Mouse (Mus musculus) hematopoietic stem cell, adult 5-6 weeks (primary cell): ENCODE data around the gene Pigk. TPM values are rescaled to one million over a fixed set of nuclear protein-coding genes. Genes with fewer than 3 reads are reported as not detected.
"Not testable (repeated sequence)": the region's sequence is repeated elsewhere in the genome, so short reads cannot be mapped to it uniquely, and the experiment has no call there.

Experiments
- ATAC-seq, 2 experiments: fragments of 125-278 bp in 1 of 2; replicated peaks in 1 of 2; 2 replicates each; pipeline ENCODE4 v1.8.0; 2016 to 2017; ENCODE audit warnings: inconsistent platforms in 2 of 2, mild to moderate bottlenecking in 2 of 2, moderate number of reproducible peaks in 2 of 2, low read depth in 1 of 2, moderate TSS enrichment in 1 of 2; ENCODE audit not compliant: low FRiP score in 2 of 2, poor library complexity in 2 of 2, severe bottlenecking in 2 of 2, insufficient read depth in 1 of 2, low TSS enrichment in 1 of 2
- total RNA-seq: library from RNA; stranded (forward); fragments of 172-1452, 232-1000 nt; gene quantifications from 2 replicates; pipeline ENCODE4 v1.2.3, GENCODE M21; 2017

Gene Pigk
- 43.0 and 59.8 TPM in 2 replicates for total RNA-seq

DNA sequence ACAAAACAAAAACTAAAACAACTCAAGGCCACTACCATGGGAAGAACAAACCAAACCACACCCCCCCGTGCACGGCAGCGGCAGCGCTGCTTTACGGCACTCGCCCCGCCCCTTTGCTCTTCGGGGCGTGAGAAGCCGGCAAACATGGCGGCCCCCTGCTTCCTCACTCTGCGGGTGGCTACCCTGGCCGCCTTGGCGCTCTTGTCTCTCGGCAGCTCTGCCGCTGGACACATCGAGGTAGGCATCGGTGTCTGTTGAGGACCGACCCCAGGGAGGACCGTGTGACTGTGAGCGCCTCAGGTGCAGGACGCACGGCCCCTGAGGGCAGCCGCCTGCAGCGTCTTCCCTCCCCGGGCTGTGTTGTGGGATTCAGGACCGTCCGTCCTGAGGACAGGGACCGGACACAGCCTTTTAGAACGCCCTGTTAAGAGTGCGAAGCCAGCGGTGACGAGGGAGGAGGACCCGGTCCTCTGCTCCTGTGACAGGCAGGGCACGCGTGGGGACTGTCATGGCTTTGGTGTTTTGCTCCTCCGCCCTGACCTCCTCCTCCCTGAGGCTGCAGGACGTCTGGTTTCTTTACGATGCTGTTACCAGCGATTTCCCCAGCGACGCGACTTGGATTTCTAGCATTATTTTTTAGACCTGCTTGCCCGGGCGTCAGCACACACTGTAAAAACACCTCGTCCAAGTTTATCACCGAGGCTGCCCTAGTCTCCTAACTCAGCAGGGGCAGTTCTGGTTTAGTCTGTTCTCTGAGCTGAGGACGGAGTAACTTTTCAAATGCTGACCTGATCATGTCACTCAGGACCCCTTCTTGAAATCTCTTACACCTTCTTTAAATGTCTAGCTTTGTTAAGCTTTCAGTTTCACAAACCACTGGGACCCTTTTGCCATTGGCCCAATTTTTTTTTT is at the start of gene Pigk:
Pigk (plus strand) TSS at position 110 of the 912 bp plus-strand sequence.
- ATAC-seq, result peak; percentile 97 to 98

DNA sequence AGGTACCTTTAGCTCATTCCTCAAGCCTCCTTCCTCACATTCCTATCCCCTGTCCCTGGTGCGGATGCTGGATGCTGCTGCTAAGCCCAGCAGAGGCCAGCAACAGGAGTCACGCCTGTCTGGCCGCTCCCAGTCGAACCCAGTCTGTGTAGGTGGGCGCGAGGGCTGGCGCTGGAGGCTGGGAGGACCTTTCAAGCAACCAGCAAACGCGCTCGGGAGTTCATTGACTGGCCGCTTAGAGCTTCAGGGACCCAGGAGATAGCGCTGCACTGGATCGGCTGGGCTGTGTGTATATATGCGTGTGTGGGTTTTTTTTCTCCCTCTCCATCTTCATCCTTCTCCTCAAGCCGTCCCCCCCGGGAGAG is 46.9 kb upstream of the Pigk start:
- ATAC-seq, result no peak

DNA sequence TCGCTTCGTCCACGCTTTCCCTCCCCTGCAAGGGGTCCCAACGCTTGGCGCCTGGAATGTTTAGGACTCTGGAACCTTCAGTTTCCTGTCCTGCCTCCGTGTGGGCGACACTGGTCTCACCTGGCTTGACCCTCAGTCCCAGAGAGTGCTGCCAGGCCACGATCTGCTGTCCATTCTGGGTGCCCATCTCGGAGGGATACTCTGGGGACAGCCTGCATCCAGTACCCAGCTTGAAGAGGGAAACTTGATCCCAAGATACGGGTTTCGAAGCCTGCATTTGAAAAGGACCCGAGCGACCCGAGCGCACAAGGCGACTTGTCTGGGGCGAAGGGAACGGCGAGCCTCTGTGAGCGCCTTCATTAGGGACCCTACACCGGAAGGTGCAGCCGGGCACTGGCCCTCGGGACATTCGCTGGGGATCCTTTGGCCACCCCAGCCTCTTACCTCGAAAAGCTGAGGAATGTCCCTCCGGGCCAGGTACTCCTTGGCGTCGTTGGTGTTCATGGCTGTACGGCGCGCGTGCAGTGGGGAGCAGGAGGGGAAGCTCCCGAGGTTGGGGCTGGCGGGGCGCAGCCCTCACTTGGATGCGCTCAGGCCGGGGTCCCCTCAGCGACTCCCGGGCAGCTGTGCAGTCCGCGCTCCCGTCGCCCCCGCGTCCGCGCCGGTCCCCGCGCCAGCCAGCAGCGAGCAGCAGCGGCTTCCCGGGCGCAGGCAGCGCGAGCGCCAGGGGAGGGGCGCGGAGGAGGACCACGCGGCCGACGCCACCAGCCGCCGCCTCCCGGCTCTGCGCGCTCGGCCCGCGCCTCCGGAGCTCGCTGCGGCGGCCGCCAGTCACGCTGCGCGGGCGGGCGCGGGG is 46.3 kb upstream of the Pigk start:
- ATAC-seq, result peak in 1 of 2 experiments; percentile 21; a peak in 1 of 4 replicates

DNA sequence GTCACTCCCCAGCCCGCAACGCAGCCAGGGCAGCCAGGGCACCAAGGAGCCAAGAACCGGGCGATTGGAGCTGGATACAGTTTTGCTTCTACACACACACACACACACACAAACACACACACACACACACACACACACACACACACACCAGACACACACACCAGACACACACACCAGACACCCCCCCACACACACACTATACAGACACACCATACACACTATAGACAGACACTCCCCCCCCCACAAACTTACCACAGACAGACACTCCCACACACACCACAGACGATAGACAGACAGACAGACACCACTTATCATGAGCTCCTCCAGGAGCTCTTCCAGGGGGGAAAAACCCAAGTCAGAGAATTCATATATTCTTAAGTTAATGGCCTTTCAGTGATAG is 45.7 kb upstream of the Pigk start, which contains the start of gene Ak5:
Ak5 (minus strand) TSS at position 122 of the 400 bp plus-strand sequence.
- ATAC-seq, result no peak

DNA sequence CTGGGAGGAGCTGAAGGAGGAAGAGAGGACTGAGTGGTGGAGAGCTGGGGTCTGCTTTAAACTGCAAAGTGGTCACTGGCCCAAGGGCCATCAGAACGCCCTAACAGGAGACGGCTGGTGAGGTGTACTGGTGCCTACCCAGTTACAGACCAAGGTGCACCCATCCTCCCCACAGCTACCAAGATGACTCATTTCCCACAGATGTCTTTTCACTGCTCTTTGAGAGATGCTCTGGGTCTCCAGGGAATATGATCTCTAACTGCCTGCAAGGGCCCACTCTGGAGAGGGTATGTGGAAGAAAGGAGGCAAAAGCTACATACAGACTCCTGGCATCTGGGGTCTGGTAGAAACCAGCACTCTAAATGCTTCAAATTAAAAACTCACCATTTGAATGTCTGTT is 45.1 kb upstream of the Pigk start:
- no peak for ATAC-seq

DNA sequence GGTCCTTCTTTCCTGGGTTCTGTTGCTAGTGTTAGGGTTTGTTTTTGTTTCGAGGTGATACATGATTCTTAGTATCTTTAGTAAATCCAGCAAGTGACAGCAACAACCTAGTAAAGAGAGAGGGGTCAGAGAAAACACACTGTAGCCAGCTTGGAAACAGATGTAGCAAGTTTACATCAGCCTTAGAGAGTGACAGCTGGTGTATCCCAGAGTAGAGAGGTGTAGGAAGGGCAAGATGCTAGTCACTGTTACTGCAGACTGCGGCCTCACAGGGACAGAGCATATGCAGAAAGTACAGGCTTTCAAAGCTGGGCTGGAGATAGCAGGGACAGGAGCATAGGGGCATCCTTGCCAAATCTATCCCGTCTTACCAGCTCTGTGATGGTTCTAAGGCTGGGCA is 44.1 kb upstream of the Pigk start:
- ATAC-seq, result no peak

DNA sequence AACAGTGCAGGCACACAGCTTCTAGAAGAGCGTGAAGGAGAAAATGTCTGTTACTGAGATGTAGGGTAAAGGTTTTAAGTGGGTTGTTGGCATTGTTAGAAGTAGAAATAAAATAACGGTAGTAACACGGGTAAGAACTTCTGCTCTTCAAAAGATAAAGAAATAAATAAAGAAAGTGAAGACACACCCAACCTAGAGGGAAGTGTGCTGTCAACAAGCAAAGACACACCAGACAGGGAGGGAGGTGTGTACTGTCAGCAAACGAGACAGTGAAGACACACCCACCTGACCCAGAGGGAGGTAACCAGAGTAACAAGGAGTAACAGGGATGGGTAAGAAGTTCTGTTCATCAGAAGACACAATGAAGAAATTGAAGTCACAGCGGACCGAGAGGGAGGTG is 39.2 kb upstream of the Pigk start:
- no peak for ATAC-seq

DNA sequence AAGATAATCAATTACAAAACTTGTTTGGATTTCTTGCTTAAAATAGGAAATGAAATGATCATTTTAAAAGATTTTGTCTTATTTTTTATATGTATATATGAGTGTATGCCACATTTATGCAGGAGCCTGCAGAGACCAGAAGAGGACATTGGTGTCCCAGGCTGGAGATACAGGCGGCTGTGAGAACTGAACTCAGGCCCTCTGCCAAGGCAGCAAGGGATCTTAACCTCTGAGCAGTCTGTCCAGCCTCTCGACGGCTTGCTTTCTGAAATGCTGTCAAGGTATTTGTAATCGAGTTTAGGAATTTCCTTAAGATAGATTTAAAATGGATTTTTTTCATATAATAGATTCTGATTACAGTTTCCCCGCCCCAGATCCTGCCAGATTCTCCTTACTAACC is 25.4 kb upstream of the Pigk start:
- no peak for ATAC-seq

DNA sequence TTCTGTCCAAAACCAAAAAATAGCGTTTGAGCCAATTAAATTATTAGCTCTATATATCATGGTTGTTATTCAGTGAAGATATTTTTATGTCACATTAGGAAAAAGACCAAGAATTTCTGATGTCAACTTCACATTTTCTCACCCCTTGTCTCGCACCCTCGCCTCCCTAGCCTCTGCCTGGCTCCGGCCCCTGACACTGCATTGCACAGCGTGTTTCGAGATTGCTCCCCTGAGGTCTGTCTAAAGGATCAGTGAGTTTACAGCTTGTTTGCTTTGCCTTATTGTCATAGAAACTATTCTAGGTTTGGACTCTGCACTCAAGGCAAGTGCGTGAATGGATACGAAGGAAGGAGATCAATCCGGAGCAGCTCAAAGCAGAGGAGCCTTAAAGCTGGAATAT is 24.8 kb upstream of the Pigk start:
- no peak for ATAC-seq

DNA sequence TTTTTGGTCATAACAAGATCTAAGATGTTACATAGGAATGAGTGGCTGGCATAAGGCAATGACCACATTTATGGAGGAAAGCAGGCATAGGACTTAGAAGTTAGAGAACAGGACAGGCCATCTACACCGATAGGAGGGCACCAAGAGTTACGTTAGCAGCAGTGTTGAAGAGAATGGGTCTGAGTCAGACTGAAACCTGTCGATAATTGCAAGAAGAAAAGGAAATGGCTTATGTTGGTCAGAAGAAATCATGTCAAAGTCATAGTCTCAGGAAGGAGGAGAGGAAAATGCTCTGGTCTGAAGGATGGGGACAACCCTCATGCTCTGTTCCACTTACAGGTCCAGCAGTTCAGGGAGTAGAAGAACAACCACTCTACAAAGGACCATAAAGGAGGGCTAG is 18.9 kb upstream of the Pigk start:
- no peak for ATAC-seq

DNA sequence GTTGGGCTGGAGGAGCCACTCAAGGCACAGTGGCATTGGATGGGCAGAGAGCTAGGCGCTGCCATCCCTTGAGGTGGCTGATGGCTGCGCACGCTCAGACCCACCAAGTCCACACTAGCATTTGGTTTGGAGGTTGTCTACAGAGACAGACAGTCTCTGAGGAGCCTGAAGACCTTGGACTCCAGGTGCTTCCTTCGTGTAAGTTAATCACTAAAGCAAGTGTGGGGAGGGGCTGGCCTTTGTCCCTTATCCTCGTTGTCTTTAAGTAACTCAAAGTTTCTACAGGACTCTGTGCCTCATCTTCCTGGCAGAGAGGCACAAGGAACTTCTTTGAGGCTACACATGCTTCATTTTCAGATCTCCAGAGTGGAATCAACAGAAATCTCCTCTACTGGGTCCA is 15.9 kb upstream of the Pigk start:
- no peak for ATAC-seq

DNA sequence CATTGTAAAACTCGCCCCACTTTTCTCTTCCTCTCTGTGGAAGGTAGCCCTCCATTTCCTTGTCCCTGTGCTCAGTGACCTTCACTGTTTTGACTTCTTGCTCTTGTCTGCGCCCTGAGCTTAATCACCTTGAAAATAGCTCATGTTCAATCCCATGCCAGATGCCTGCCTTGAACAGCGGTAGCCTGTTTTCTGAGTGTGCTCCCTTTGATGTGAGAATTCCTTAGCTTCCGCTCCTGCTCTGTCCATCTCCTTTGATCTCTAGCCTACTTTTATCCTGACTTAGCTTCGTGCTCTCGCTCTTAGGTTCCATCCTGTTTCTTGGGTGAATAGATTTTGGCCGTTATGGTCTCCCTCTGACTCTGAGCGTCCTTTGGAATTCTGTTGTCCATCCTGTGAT is 14.6 kb upstream of the Pigk start:
- no peak for ATAC-seq

DNA sequence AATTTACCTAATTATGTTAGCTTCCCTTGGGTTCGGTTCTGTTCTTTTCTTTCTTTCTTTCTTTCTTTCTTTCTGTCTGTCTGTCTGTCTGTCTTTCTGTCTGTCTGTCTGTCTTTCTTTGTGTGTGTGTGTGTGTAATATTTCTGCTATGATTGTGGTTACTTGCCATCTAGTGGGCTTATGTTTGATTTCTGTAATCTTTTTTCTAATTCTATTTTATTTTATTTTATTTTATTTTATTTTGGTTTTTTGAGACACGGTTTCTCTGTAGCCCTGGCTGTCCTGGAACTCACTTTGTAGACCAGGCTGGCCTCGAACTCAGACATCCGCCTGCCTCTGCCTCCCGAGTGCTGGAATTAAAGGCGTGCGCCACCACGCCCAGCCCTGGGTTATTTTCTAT is 12.4 kb upstream of the Pigk start:
- ATAC-seq, result not testable (repeated sequence)

DNA sequence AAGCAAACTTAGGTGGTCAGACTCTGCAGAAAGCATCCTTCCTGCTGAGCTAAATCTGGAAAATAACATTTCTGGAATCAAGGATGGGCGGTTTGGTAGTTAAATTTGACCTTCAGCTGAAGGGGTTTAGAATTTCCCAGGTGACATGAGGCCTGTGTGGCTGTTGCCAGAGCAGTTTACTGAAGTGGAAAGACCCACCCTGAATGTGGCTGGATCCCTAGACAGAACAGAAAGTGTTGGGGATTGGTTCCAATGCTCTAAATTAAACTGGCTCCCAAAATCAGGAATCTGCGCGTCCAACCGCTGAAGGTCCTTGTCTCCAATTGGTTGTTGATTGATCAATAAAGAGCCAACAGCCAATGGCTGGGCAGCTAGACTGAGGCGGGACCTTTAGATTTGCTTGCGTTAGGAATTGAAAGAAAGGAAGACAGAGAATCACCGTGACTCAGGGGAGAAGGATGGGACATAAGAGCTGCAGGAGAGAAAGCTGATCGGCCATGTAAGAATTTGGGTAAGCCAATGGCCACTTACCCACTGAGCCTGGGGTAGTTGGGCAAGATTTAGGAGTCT is 11.5 kb upstream of the Pigk start:
- ATAC-seq, result no peak

DNA sequence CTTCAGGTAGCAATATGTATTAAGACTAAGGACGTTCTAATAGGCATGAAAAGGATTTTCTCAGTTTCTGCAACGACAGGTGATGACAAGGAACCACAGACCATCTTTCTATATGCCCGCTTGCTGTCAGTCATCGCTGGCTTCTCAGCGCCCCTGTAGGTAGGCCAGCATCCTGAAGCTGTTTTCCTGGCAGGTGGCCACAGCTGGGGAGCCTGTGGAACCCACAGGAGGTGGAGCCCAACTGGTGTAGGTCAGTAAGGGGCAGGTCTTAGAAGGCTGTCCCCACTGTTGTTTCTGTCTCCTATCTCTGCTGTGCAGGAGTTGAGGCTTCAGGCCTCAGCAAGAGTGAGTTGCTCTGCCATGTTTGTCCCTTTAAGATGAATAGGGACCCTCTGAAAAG is 8.1 kb upstream of the Pigk start:
- no peak for ATAC-seq

DNA sequence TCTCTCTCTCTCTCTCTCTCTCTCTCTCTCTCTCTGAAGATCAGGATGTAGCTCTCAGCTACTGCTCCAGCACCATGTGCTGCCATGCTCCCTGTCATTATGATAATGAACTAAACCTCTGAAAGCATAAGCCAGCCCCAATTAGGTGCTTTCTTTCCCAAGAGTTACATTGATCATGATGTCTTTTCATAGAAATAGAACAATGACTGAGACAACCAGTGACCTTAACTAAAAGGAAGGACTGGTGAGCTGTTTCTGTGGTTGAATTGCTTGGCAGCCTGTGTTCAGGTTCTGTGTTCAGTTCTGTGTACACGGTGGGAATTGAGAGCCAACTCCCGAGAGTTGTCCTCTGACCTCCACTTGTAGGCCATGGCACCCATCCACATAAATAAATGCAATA is 7.0 kb upstream of the Pigk start:
- ATAC-seq, result no peak

DNA sequence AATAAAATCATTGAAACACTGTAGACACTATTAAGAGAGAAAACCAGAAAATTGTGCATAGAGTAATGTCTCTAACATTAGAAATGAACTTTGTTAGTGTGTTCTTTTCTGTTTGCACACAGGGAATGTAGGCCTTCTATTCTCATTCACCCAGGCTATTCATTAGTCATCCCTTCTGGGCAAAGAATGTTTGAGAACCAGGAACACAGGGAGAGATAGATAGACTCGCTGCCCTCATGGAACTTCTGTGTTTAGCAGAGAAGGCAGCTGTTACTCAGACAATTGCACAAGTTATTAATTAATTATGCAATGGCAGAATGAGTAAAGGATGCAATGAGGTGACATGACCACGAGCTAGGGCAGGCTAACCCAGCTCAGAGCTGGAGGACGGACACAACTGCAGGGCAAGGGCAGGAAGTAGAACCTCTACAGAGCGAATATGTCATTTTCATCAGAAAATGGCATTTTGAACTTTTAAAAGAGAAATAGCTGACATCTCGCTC is 6.5 kb upstream of the Pigk start:
- ATAC-seq, result no peak

DNA sequence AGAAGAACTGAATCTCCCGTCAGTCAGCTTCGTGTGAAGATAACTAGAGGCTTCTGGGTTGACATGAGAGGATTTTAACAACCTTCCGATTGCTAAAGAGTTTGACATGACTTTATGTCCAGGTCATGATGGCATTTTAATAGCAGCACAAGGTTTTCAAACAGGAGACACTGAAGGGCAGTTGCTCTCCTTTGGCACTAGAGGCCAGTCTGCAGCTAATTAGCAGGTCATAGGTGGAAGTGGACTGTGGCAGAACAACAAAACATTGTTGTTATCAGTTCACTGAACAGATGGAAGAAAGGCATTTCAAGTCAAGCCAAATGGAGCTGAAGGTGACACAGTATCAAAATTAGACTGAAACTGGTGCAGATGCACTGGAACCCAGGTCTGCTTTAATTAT is 4.0 kb upstream of the Pigk start:
- ATAC-seq, result no peak
